Comparison of ENCODE assay signal across 8 mouse cellular contexts in genomic region chrX:95443898-95444775, GRCm38 (mm10). TPM values are rescaled to one million over a fixed set of nuclear protein-coding genes. Genes with fewer than 3 reads are reported as not detected.
DNase-seq lines count a peak whose midpoint lies in the region; ATAC-seq and TF ChIP-seq lines count a peak whose summit lies in the region.

No protein-coding gene starts in this region.

- 0 out of 2 replicates have a peak, but pooled peaks cover 2% of the 10 kb centered on the region for H3K4me1 ChIP-seq in embryonic facial prominence, embryonic 14.5 days (ENCODE audit: control insufficient read depth, insufficient read depth, low read length)
- no peaks in the 10 kb centered on the region for H3K4me1 ChIP-seq in heart, embryonic 11.5 days (ENCODE audit: control insufficient read depth, insufficient read depth, low read length)
- H3K4me1 ChIP-seq in liver, embryonic 14.5 days (replicated peaks; ENCODE audit: control insufficient read depth in 2 of 2, insufficient read depth in 2 of 2, low read length in 1 of 2), result peaks cover 0 to 2% of the 10 kb centered on the region in 2 experiments; a peak in 1 of 4 replicates

- H3K9ac ChIP-seq in embryonic facial prominence, embryonic 14.5 days (ENCODE audit: low read depth, low read length), result peak overlapping the region; percentile 66
- H3K9ac ChIP-seq in heart, embryonic 11.5 days (ENCODE audit: low read depth, low read length), result peak overlapping the region; percentile 74
- H3K9ac ChIP-seq in liver, embryonic 14.5 days (replicated peaks), result peak overlapping the region; percentile 60

- no peak for TF ChIP-seq EP300 in liver, embryonic 14.5 days (IDR thresholded peaks at IDR 0.05; ENCODE audit: low read depth)

- H3K27ac ChIP-seq in embryonic facial prominence, embryonic 14.5 days (replicated peaks; ENCODE audit: low read depth, low read length), result peak overlapping the region; percentile 81
- peak overlapping the region; percentile 82 for H3K27ac ChIP-seq in heart, embryonic 11.5 days (ENCODE audit: low read depth, low read length)
- peak overlapping the region; percentile 35; the same call in 1 of the 2 replicates for H3K27ac ChIP-seq in liver, embryonic 14.5 days

- peak; percentile 64 for DNase-seq in CD4-positive, CD25-positive, alpha-beta regulatory T cell, adult 2 months (ENCODE audit: low read depth, low spot score)
- DNase-seq in adrenal gland, postnatal 14 days, result peak; percentile 56
- DNase-seq in embryonic facial prominence, embryonic 14.5 days (ENCODE audit: low spot score), result peak; percentile 71
- peak; percentile 58 for DNase-seq in kidney, postnatal 10 days
- peak; percentile 36 to 51 (median 37) for DNase-seq in liver, embryonic 14.5 days (ENCODE audit: low read depth in 3 of 3, low spot score in 3 of 3)
- peak; percentile 56 for DNase-seq in neural tube, embryonic 10.5 days (ENCODE audit: extremely low spot score, low spot score)
- DNase-seq in thymus, adult 18-20 months, result peak; percentile 34 to 36

- peak; percentile 68 for ATAC-seq in embryonic facial prominence, embryonic 14.5 days (ENCODE audit: low read depth)
- peak; percentile 73 for ATAC-seq in heart, embryonic 11.5 days (replicated peaks; ENCODE audit: insufficient number of reproducible peaks, low FRiP score, low TSS enrichment)
- ATAC-seq in liver, embryonic 14.5 days (ENCODE audit: insufficient read depth), result peak; percentile 80

- H3K4me2 ChIP-seq in embryonic facial prominence, embryonic 14.5 days (ENCODE audit: low read depth, low read length), result peak overlapping the region; percentile 60
- peak overlapping the region; percentile 62 for H3K4me2 ChIP-seq in heart, embryonic 11.5 days
- H3K4me2 ChIP-seq in liver, embryonic 14.5 days (ENCODE audit: low read depth), result peak overlapping the region; percentile 65

- H3K4me3 ChIP-seq in embryonic facial prominence, embryonic 14.5 days (ENCODE audit: low read depth, low read length), result peak overlapping the region; percentile 52
- peak overlapping the region; percentile 67 for H3K4me3 ChIP-seq in heart, embryonic 11.5 days (ENCODE audit: low read depth, low read length)
- peak overlapping the region; percentile 63 for H3K4me3 ChIP-seq in liver, embryonic 14.5 days (ENCODE audit: insufficient read depth in 1 of 2, low read depth in 2 of 2, low read length in 2 of 2)

- no peak for TF ChIP-seq CTCF in liver, embryonic 14.5 days (IDR thresholded peaks at IDR 0.05; ENCODE audit: low read depth)

- H3K36me3 ChIP-seq in embryonic facial prominence, embryonic 14.5 days (ENCODE audit: control insufficient read depth, insufficient read depth, low read length), result no peaks in the 10 kb centered on the region
- no peaks in the 10 kb centered on the region for H3K36me3 ChIP-seq in heart, embryonic 11.5 days (ENCODE audit: control insufficient read depth, insufficient read depth, low read length)
- no peaks in the 10 kb centered on the region for H3K36me3 ChIP-seq in liver, embryonic 14.5 days (replicated peaks; ENCODE audit: control insufficient read depth, insufficient read depth, low read depth)

- H3K27me3 ChIP-seq in embryonic facial prominence, embryonic 14.5 days (replicated peaks; ENCODE audit: control insufficient read depth, insufficient read depth, low read length), result no peaks in the 10 kb centered on the region
- no peaks in the 10 kb centered on the region for H3K27me3 ChIP-seq in heart, embryonic 11.5 days (ENCODE audit: control insufficient read depth, insufficient read depth, low read length)
- H3K27me3 ChIP-seq in liver, embryonic 14.5 days (ENCODE audit: control insufficient read depth, insufficient read depth, low read length), result no peaks in the 10 kb centered on the region

- WGBS in embryonic facial prominence, embryonic 14.5 days, result 12% methylated on average over 30 of the region's 42 CpGs
- 17% methylated on average over 42 of the region's 42 CpGs for WGBS in heart, embryonic 11.5 days (ENCODE audit: insufficient replicate concordance)
- 15% methylated on average over 42 of the region's 42 CpGs for WGBS in liver, embryonic 14.5 days (ENCODE audit: insufficient replicate concordance)

- no peaks in the 10 kb centered on the region for H3K9me3 ChIP-seq in embryonic facial prominence, embryonic 14.5 days (ENCODE audit: control insufficient read depth, low read length)
- no peaks in the 10 kb centered on the region for H3K9me3 ChIP-seq in heart, embryonic 11.5 days (replicated peaks; ENCODE audit: control insufficient read depth, low read length)
- no peaks in the 10 kb centered on the region for H3K9me3 ChIP-seq in liver, embryonic 14.5 days (ENCODE audit: control insufficient read depth, low read length)

RNA-seq across cellular contexts. Expression of gene Amer1, which starts 0.5 kb away (rescaled TPM):
- 10.2 and 11.8 TPM in 2 replicates for total RNA-seq in adrenal gland, postnatal 14 days (2021)
- 9.1 and 9.9 TPM in 2 replicates for polyA plus RNA-seq in embryonic facial prominence, embryonic 14.5 days (2014; fragmentation: Nextera tagmentation; extraction: Ambion mirVana)
- polyA plus RNA-seq in heart, embryonic 11.5 days (2014; fragmentation: Nextera tagmentation; extraction: Ambion mirVana), result 6.5 and 7.8 TPM in 2 replicates
- 0.98 and 1.2 TPM in 2 replicates for polyA plus RNA-seq in liver, embryonic 14.5 days (2012; rRNA removed)
- 1.3 and 1.5 TPM in 2 replicates for polyA plus RNA-seq in liver, embryonic 14.5 days (2014; fragmentation: Nextera tagmentation; extraction: Ambion mirVana)

Comparison
In these comparisons a context has a peak if more than half of its experiments do, and no peak if none do; other contexts are left out.
1. Peak in every context shown above with its lines: DNase-seq, ATAC-seq, H3K4me3 ChIP-seq and H3K27ac ChIP-seq.